Mouse (Mus musculus) thymus, postnatal 14 days (tissue): ENCODE results near the gene Apobec4.

Experiments used
- DNase-seq: peaks from one replicate; pipeline ENCODE4 v3.0.0; 2021

Apobec4 gene

DNA sequence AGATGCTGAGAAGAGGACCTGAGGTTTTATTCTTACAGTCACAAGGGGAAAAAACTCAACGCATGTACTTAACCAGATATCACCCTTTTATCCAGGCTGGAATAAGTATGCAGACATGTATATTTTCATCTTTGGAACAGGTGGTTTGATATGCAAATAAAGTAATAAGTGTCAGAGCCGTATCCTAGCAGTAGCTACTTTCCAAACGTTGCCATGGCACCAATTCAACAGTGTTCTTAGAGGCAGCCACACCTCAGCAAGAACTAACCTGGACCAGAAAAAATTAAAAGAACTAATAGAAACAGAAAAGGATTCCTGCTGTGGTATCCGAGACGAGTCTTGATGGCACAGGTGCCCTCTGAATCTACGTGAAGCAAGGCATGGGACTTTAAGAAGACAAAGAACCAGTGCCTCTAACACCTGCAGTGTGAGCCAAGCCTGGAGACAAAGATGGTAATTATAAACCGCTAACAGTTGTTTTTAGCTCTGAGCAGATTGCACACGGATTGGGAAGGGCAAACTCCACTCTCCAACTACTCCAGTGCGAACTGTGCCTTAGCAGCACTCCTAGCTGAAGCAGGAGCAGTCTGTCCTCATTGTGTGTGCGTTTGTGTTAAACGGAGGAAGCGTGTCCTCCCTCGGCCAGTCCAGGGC lies at the start of gene Apobec4:
Gene Apobec4 (plus strand): TSS at position 240 of the 654 bp plus-strand sequence.
- no peak for DNase-seq

DNA sequence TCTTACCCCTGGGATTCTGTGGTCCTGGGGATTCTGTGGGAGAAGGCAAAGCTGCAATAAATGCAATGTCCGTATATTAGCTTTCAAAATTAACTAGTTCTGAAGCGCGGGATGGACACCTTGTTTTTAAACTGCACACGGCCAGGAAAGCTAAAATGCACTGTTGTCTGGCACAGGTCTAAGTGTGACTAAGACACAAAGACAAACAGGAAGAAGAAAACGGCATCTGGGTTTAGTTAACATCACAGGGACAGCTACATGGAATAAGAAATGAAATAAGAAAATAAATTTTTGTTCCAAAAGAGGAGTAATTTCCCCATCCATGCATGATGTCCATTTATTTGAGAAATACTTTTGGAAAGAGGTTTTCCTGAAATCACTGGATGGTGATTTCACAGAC lies 49.3 kb upstream of the Apobec4 start:
- DNase-seq: no peak

GRCm38 (mm10) chr1:152702920-152703319 lies 47.4 kb upstream of the Apobec4 start:
- no peak for DNase-seq

DNA sequence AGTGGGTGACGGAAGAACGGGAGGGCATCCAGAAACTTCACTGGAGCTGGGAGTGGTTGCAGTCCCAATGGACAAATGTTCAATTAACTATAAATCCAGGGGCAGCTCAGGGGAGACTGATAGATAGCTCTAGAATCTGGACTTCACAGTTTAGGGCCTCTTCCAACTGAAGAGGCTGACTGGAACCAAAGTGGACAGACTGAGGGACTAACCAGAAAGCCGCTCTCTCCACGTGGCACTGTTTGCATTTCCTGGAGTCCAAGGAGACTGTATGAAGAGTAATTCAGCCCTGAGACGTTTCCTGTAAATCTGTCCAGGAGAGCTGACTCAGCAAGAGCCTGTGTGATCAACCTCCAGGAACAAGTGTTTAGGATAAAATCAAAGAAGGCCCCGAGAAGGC lies 46.4 kb upstream of the Apobec4 start:
- no peak for DNase-seq

DNA sequence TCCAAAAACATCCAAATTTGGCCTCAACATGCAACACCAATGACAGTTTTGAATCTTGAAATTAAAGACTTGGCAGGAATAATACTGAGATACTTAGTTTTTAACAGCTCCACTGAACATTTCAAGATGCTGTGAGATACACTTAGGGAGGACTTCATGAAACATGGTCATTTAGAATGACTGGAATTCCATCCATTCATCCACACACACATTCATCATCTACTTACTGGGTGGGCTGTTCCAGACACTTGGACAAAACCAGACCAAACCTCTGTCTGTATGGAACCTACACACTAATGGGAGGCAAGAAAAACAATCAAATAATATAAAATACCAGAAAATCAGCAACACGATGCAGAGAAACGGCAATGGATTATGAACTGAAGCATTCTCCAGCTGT lies 42.8 kb upstream of the Apobec4 start:
- no peak for DNase-seq

- no peak for DNase-seq
Observed at GRCm38 (mm10) chr1:152711037-152711436, 39.3 kb upstream of the Apobec4 start.

DNA sequence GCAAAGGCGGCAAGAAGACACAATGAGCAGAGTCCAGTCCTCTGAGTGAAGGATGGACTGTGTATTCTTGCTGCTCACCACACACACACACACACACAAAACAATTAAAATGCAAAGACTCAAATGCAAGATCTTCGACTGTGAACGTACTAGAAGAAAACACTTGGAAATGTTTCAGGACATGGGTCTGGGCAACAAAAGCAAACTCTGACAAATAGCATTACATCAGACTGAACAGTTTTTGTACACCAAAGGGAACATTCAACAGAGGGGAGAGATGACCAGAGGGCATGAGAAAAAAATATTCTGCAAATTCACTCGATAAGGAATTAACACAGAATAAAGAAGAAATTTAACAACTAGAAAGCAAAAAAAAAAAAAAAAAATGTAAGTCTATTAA lies 36.4 kb upstream of the Apobec4 start:
- no peak for DNase-seq

DNA sequence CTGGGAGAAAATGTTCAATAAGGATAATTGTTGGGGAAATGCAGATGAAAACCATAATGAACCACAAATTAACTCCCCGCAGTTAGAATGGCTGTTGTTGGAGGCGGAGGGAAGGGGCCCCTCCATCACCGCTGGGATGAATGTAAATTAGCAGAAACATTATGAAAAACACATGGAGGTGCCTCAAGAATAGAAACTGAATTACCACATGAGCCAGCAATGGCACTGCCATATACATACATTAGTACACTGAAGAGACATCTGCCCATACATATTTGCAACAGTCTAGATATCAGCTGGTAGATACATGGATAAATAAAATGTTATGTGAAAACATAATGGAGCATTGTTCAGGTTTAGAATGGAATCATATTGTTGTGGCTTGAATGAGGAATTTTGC lies 35.9 kb upstream of the Apobec4 start:
- no peak for DNase-seq

DNA sequence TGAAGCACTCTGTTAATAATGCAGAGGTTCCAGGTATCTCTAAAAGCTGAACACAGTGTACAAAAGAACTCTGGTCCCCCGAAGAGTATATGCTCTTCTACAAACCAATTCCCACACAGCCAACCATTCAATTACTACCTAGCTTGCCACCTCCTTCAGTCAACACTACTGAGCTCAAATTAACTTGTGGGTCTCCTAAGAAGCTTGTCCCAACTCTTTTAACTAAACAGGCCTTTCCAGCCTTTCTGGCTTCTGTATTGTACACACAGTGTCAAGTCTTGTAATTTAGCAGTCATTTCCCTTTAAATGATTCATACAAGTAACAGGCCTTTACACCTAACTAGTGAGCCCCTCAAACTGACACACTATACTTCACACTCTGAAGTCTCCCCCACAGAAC lies 33.0 kb upstream of the Apobec4 start:
- DNase-seq: no peak

GRCm38 (mm10) chr1:152718200-152718599 lies 32.2 kb upstream of the Apobec4 start:
- DNase-seq: no peak

GRCm38 (mm10) chr1:152720969-152721368 lies 29.4 kb upstream of the Apobec4 start:
- DNase-seq: no peak

DNA sequence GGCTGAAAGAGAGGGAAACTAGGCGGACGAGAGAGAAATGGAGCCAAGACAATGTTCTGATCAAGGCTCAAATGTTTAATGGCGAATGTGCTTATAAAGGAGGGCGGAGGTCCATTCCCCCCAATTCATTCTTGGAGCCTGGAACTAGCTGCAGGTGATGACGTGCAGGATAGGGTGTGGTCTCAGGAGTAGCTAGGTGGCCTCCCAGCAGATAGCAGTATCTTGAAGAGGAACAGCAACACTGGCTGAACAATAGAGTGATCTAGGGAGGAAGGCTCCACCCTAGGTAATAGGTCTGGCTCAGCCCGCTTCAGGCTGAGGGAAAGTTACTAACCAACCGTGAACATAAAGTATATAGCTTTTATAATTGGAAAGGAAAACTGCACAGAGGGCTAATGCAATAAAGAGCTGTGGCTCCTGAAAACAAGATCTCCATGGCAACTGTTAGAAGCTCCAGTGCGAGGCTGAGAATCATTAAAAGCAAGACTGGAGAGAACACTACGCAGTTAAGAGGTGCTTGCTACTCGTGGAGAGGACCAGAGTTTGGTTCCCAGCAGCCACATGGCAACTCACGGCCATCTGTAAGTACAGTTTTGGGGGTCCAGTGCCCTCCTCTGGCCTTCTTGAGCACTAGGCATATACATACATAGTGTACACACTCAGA lies 28.7 kb upstream of the Apobec4 start:
- no peak for DNase-seq

GRCm38 (mm10) chr1:152724286-152724685 lies 26.1 kb upstream of the Apobec4 start:
- no peak for DNase-seq

DNA sequence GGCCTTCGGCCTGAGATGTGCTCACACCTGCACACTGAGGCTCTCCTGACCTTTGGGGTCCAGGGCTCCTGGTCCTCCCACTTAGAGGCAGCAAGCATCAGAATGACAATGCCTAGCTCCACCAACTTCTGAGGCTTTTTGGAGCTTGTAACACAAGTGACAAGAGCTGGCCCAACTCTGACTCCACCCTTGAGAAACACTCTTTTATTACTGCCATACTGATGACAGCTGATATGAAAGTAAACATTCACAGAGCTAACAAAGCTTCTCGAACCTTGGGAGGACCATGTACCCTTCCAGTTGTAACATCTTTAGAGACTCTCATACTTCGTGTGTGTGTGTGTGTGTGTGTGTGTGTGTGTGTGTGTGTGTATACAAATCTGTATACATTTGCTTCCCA lies 24.3 kb upstream of the Apobec4 start:
- DNase-seq: no peak

DNA sequence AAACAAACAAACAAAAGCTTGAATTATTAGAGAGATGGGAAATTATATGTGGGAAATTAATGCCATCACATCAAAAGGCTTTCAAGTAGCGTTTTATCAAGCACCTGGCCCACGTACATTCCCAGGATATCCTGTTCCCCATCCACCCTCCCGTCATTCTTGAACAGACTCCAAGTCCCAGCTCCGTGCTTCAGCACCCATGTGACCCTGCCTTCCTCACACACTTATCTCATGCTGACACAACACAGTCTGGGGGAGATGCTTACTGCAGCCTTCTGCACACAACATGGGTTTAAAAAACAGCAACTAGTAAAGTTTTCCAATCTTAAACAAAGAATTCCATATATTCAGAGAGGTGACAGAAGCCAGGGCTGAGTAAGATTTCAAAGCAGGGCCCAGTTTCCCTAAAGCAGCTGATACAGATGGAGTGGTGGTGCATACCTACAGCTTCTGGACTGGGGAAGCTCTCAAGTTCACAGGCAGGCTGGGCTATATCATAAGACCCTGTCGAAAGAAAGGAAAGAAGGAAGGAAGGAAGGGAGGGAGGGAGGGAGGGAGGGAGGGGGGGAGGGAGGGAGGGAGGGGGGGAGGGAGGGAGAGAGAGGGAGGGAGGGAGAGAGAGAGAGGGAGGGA lies 22.6 kb upstream of the Apobec4 start:
- no peak for DNase-seq

DNA sequence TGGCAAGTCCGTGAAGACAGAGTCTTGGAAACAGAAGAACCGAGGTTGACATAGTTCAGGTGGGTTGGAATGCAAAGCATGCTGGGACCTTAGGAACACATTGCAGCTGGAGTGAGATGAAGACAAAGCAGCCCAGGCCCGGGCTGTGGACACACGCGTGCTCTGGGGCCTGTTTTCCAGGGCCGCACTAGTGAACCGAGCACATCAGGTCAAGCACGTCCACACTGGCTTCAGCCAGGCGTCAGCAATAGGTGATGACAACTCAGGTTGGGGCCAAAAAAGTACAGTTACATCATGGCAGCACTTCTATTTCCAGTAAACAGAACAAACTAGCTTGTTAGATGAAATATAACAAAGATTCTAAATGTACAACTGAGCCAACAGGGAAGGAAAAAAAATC lies 11.6 kb upstream of the Apobec4 start:
- no peak for DNase-seq

DNA sequence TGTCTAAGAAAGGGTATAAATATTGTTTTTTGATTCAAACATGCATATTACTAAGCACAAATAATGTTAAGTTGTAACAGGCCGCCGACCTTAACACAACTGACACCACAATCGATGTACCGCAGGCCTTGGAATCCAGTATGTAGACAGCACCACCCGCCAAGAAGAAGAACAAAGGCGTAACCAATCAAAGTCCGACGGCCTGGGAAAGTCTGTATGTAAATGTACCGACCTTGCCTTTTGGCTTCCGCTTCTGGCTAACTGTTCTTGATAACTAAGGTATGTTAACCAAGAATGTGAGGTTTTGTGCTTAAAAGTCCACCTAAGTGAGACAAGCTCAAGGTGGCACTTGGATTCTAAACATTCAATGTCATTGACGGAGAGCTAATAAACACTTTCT lies 11.0 kb upstream of the Apobec4 start:
- no peak for DNase-seq

- DNase-seq: no peak
Observed at GRCm38 (mm10) chr1:152743095-152743826, 7.1 kb upstream of the Apobec4 start.

DNA sequence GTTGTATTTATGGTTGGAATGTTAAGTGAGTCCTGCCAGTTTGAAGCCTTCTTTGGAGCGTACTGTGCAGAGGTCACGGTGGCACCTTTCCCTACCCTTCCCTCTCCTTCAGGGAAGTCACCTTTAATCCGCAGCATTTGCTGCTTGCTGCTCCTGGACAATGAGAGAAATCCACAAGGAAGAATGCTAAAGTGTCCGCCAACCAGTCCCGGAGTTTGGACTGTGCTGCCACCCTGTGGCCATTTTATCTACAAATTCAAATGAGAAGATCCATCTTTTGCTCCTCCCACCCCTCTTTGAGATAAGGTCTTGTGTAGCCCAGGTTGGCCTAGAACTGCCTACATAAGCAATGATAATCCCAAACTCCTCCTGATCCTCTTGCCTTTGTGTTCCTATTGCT lies 3.9 kb upstream of the Apobec4 start:
- DNase-seq: peak; percentile 69

- DNase-seq: no peak
Observed at GRCm38 (mm10) chr1:152749276-152749675, 1.1 kb upstream of the Apobec4 start.

- no peak for DNase-seq
Observed at GRCm38 (mm10) chr1:152761791-152762190, 11.4 kb downstream of the Apobec4 start.

- DNase-seq: peak; percentile 98
Observed at GRCm38 (mm10) chr1:152766032-152766772, 15.9 kb downstream of the Apobec4 start, which contains the start of the genes Rgl1 and Arpc5. Gene Rgl1, minus strand, starts transcription at chr1:152766351. Gene Arpc5, plus strand, starts transcription at chr1:152766542.
